In genomic region chr9:9113847-9114246, GRCm38 (mm10) we compare ENCODE assay signal across 19 mouse cellular contexts.
A peak's percentile ranks its signal among the peaks of the same experiment; 100 is the strongest.
DNase-seq lines count a peak whose midpoint lies in the region; TF ChIP-seq lines count a peak whose summit lies in the region.
"Had no signal": no experiment of that assay in that cellular context is flagged by ENCODE, and none has a peak within 500 bp of the region (broad histone marks: within the 10 kb centered on the region; RNA-seq: fewer than 3 reads in every experiment).

No protein-coding gene starts in this region.

- H3K79me2 ChIP-seq in heart, adult 2 months (replicated peaks; ENCODE audit: control insufficient read depth, insufficient read depth, low read length), result no peaks in the 10 kb centered on the region
- peaks cover 22% of the 10 kb centered on the region; the same call in 1 of the 2 replicates for H3K79me2 ChIP-seq in liver, adult 2 months (ENCODE audit: control insufficient read depth, insufficient read depth, low read length)

- no peaks in the 10 kb centered on the region for H3K27me3 ChIP-seq in heart, adult 2 months (ENCODE audit: control insufficient read depth, insufficient read depth, low read length)
- H3K27me3 ChIP-seq in heart, embryonic 10.5 days (ENCODE audit: insufficient read depth, poor library complexity, severe bottlenecking), result no peaks in the 10 kb centered on the region
- H3K27me3 ChIP-seq in liver, adult 2 months (ENCODE audit: control insufficient read depth, insufficient read depth, low read length), result no peaks in the 10 kb centered on the region
- H3K27me3 ChIP-seq: CH12.LX, Patski had no signal

- no peak for TF ChIP-seq EP300 in heart, adult 2 months (IDR thresholded peaks at IDR 0.05; ENCODE audit: insufficient read depth, low read depth, low read length)

- no peaks in the 10 kb centered on the region for H3K36me3 ChIP-seq in heart, adult 2 months (ENCODE audit: control insufficient read depth, insufficient read depth, low read length)
- no peaks in the 10 kb centered on the region for H3K36me3 ChIP-seq in heart, embryonic 10.5 days
- H3K36me3 ChIP-seq in liver, adult 2 months (ENCODE audit: control insufficient read depth, insufficient read depth, low read length), result peaks cover 9% of the 10 kb centered on the region
- H3K36me3 ChIP-seq: G1E had no signal

- TF ChIP-seq POLR2A in heart, adult 2 months (IDR thresholded peaks at IDR 0.05; ENCODE audit: insufficient read depth, low read depth, low read length), result no peak
- no peak for TF ChIP-seq POLR2A in liver, adult 2 months (IDR thresholded peaks at IDR 0.05; ENCODE audit: extremely low read depth, insufficient read depth, low read length)

- WGBS in heart, adult 2 months, result 36% methylated on average over 1 of the region's 1 CpGs
- WGBS in heart, embryonic 10.5 days, result 61% methylated on average over 1 of the region's 1 CpGs
- 62% methylated on average over 1 of the region's 1 CpGs for WGBS in liver, adult 2 months

- DNase-seq in gastrocnemius, adult 2 months, result no peak
- no peak for DNase-seq in gastrocnemius, postnatal 10 days
- DNase-seq in heart, adult 2 months, result no peak
- no peak for DNase-seq in heart, embryonic 10.5 days (ENCODE audit: low spot score)
- peak; percentile 55 for DNase-seq in liver, adult 2 months (ENCODE audit: extremely low read depth, low read depth, low spot score)
- no peak for DNase-seq in liver
- DNase-seq: adrenal gland, adult 2 months; adrenal gland, adult 8-10 months; adrenal gland, postnatal 10 days; adrenal gland, postnatal 14 days; adrenal gland, postnatal 25 days; adrenal gland, postnatal 36 days; B cell, adult 2 months; cerebellum, adult 11 months; cerebellum, adult 11-12 months; cerebellum, adult 18-20 months had no signal

- peak overlapping the region; percentile 75 for H3K27ac ChIP-seq in gastrocnemius, adult 2 months
- H3K27ac ChIP-seq in heart, adult 2 months, result peak overlapping the region; percentile 64
- no peak overlapping the region for H3K27ac ChIP-seq in heart, embryonic 10.5 days
- 0 out of 2 replicates have a peak overlapping the region, but pooled peaks have one; percentile 54 for H3K27ac ChIP-seq in liver, adult 2 months (replicated peaks; ENCODE audit: insufficient read depth, low read depth, low read length)

- intact Hi-C loops in gastrocnemius, adult 2 months (cut with DNase I), result no loop called here
- intact Hi-C loops in heart, adult 2 months (cut with DNase I), result no loop called here

- no peaks in the 10 kb centered on the region for H3K9me3 ChIP-seq in heart, embryonic 10.5 days
- H3K9me3 ChIP-seq: G1E had no signal

- no peak overlapping the region for H3K4me3 ChIP-seq in gastrocnemius, adult 2 months
- no peak overlapping the region for H3K4me3 ChIP-seq in heart, adult 2 months
- no peak overlapping the region for H3K4me3 ChIP-seq in heart, embryonic 10.5 days
- H3K4me3 ChIP-seq in liver, adult 2 months (ENCODE audit: insufficient read depth, low read depth, low read length), result no peak overlapping the region

- H3K4me1 ChIP-seq in heart, adult 2 months (ENCODE audit: control insufficient read depth, insufficient read depth, low read length), result peaks cover 2% of the 10 kb centered on the region; the same call in 1 of the 2 replicates
- H3K4me1 ChIP-seq in heart, embryonic 10.5 days, result no peaks in the 10 kb centered on the region
- peaks cover 1% of the 10 kb centered on the region; the same call in 1 of the 2 replicates for H3K4me1 ChIP-seq in liver, adult 2 months (ENCODE audit: control insufficient read depth, insufficient read depth, low read length)

- H3K9ac ChIP-seq in heart, adult 2 months (ENCODE audit: low read depth, low read length), result no peak overlapping the region
- no peak overlapping the region for H3K9ac ChIP-seq in liver, adult 2 months (ENCODE audit: low read depth, low read length)

- TF ChIP-seq CTCF in gastrocnemius, adult 2 months (IDR thresholded peaks at IDR 0.05), result no peak
- TF ChIP-seq CTCF in heart, adult 2 months (IDR thresholded peaks at IDR 0.05), result no peak
- TF ChIP-seq CTCF in liver, adult 2 months (IDR thresholded peaks at IDR 0.05; ENCODE audit: low read depth, low read length), result no peak
